Mouse (Mus musculus): ENCODE measurements around the gene Brix1.

GRCm38 (mm10) chr15:10447102-10447501 is 38.6 kb downstream of the Brix1 start:
- TF ChIP-seq EP300 (optimal IDR thresholded peaks at IDR 0.05) (no peak), CTCF (IDR thresholded peaks at IDR 0.05; ENCODE audit: low read depth) (no peak)
